Mouse (Mus musculus): ENCODE data around the gene Nfix.

Gene Nfix

DNA sequence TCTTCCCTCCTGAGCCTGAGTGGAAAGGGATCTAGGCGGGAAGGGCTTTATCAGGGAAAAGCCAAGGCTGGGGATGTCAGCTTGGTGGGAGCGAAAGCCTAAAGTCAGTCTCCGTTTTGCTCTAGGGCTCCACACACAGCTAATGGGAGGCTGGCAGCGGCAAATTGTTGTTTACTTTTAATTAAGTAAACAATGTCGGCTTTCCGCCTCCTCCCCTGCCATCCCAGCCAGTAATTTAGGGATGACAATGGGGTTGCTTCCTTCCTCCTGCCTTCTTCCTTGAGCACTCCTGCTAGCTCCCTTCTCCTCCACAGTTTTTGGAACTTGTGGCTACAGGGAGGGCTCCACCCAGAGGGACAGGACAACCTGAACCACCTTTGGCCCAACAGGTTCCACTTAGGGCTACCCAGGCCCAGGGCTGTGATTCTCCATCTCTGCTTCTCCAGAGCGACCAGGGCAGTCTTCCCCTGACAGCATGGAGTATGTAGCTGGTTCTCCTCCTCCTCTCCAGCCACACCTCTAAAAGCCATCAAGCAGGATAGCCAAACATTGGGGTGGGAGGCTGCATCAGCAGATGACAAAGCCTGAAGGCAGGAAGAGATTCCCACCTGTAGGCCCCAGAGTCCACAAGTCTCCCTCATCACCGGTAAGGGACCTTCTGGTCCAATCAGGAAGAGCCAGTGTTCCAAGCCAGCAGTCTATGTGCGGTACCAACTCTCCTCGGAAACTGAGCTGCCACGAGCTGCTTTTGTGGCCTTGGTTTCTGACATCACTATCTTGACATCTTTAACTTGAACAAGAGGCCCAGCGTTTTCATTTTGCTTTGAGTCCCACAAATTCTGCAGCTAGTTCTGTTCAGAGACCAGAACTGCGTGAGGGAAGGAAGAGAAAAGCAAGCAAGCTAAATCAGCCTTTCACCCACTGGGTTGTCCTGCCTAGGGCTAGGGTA lies 59.0 kb downstream of the Nfix start:
- in situ Hi-C loops (cut with MboI; ENCODE audit: low sequenced_read_pairs): no loop called here

DNA sequence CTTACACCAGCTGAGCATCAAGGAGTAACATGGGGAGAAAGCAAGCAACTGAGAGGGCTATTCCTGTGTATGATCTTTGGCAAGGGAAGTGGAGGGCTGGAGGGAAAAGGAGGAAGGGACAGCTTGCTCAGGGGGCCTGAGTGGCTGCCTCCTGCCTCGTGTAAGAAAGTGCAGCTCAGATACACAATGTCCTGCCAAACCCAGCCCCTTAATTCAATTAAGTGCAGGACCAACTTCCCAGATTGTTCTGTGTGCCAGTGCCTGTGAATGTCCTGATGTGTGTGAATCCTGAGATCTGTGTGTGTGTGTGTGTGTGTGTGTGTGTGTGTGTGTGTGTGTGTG lies 60.8 kb downstream of the Nfix start:
- in situ Hi-C loops (cut with MboI; ENCODE audit: low sequenced_read_pairs): no loop called here

DNA sequence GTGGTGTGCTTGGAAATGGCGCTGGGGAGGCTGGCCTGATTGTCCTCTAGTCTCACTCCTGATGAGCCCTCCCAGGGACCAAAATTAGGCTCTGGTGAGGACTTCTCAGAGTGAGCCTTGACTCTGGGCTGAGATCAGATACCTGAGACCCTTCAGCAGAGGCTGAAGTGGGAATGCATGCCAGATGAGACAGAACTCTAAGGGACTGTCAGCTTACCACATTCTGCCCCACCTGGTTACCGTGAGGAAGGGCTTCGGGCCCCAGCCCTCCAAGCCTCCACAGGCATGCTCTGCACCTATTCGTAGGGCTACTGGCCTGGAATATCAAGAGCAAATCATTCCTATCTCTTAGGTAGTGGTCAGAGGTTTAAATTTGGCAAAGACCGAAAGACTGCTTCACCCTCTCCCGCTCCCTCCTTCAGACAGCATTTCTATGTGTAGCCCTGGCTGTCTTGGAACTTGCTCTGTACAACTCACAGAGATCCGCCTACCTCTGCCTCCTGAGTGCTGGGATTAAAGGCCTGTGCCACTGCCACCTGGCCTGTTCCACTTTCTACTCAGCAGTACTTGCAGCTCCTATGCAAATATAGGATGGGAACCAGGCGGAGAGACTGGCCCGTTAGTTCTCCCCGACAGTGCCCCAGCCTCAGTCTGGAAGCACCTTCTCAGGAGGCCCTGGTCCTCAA lies 61.3 kb downstream of the Nfix start:
- in situ Hi-C loops (cut with MboI; ENCODE audit: low sequenced_read_pairs): no loop called here

DNA sequence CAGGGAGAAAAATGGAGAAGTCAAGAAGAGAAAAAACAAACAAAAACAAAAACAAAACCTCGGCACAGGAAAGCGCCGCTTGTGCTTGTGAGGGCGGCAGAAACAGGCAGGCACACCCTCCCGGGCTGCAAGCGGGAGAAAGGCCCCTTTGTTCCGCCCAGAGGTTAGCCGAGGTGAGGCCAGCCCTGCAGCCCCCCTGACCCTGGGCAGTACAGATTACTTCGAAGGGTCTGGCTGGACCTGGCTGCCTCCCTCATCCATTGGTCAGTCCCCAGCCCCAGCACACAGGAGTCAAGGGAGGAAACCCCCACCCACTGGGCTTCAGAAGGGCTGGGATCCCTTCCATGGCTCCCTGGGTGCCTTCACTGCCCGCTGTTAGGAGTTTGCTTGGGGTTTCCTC lies 61.9 kb downstream of the Nfix start:
- in situ Hi-C loops (cut with MboI; ENCODE audit: low sequenced_read_pairs): no loop called here

DNA sequence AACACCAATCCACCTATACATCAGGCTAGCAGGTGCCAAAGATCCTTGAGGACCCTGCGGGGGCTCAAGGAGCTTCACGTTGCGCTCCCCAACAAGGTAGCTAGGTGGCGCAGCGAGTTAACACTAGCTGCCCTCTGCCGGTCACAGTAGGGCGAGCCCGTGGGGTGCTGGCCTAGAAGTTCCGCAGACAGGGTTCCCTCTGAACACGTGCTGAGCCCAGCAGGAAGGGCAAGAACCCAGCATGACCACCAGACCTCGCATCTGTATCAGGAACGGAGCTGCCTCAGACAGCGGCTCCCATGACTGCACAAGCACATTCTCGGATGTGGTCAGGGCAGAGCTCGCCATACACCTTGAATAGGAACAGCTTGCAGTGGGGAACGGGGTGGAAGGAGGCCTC lies 62.5 kb downstream of the Nfix start:
- in situ Hi-C loops (cut with MboI; ENCODE audit: low sequenced_read_pairs): no loop called here

DNA sequence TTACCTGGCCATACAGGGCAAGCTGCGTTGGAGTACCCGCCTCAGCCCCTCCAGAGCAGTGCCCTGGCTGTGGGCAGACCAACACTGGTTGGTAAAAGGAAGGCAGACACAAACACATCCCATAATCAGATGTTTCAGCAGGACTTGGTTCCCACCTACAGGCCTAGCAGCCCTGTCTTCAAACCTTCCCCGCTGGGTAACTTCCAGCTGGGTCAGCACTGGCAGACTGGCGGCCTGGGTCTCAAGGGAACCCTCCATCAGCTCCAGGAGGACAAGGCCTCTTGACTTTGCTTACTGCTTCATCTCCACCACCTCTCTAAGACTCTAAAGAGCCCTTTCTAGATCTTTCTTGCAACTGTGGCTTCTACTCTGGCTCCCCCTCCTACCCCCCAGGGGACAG lies 63.6 kb downstream of the Nfix start:
- in situ Hi-C loops (cut with MboI; ENCODE audit: low sequenced_read_pairs): no loop called here

DNA sequence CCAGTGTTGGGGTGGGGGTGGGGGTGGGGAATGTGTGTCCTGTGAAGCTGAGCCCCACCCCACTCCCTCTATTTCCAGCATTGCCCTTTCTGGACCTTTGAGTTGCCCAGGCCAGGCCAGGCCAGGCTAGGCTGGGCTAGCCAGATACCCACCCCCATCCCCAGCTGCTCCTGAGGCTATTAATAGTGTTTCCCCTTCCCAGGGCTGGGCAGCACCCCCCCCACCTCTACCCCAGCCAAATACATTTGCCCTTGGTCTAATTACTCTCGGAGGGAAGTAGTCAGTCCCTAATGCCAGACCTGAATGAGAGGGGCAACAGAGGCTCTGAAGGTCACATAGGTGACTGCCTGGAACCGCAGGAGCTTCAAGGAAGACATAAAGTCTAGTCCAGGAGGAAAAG lies 64.5 kb downstream of the Nfix start:
- in situ Hi-C loops (cut with MboI; ENCODE audit: low sequenced_read_pairs): no loop called here

DNA sequence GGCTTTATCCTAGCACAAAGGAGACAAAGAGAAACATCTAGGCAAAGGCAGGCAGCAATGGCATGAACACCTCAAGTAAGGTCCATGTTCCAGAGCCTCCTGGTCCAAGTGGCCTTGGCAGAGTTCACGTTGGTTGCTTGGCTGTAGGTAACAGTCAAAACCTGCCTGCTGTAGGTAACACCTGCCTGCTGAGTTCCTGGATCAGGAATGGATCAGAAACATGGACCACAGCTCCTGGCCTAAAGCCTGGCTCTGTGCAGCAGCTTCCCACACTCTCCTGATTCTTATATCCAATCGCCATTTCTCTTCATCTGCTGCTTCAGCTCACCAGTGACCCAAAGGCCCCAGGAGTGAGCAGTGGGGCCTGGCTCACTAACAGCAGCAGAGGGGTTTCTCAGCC lies 65.5 kb downstream of the Nfix start:
- in situ Hi-C loops (cut with MboI; ENCODE audit: low sequenced_read_pairs): no loop called here

DNA sequence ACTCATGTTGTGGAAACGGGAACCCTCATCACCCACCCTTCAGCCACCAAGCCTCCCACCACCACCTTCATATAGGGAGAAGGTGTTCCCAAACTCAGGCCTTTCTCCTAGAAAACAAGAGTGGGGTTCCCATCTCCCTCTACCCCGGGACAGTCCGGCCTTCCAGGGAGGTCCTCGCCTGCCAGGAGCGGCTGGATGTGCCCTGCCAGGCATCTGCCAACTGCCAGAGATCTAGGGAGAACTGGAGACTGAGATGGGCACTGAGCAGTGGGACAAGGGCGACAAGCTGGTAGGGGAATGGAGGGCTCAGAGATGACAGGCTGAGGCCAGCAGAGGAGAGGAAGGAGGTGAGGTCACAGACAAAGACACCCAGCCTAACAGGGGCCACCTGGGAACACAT lies 66.2 kb downstream of the Nfix start:
- in situ Hi-C loops (cut with MboI; ENCODE audit: low sequenced_read_pairs): no loop called here

DNA sequence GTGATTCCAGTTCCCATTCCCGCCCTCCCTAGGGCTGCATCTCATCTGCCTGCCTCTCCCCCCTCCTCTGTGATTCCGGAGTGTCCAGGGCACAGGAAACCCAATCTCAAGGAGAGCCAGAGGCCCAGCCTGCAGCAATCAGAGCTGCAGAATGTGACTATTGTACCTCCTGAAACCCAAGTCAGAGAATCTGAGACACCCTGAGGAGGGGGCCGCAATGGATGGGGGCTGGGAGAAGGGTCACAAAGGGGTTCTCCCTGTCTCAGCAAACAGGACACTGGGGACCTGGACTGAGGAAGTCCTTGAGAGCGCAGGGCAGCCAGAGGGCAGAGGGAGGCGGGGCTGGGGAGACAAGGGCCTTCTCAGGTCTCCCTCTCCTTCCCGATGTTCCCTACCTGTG lies 67.1 kb downstream of the Nfix start:
- in situ Hi-C loops (cut with MboI; ENCODE audit: low sequenced_read_pairs): no loop called here

DNA sequence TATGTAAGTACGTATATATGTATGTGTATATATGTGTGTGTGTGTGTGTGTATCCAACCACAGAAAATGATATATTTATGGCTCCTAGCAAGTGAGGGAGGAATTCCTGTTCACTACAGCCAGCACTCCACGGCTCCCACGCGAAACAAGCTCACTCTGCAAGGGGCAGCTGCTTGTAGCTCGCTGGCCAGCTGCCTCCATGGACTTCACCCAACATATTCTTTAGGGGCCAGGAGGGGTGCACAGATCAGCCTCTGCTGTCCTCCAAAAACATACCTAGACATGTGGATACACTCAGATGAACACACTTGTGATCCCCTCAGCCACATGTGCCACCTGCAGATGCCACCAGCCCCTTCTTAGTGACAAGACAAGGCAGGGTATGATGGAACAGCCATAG lies 67.6 kb downstream of the Nfix start:
- in situ Hi-C loops (cut with MboI; ENCODE audit: low sequenced_read_pairs): no loop called here

DNA sequence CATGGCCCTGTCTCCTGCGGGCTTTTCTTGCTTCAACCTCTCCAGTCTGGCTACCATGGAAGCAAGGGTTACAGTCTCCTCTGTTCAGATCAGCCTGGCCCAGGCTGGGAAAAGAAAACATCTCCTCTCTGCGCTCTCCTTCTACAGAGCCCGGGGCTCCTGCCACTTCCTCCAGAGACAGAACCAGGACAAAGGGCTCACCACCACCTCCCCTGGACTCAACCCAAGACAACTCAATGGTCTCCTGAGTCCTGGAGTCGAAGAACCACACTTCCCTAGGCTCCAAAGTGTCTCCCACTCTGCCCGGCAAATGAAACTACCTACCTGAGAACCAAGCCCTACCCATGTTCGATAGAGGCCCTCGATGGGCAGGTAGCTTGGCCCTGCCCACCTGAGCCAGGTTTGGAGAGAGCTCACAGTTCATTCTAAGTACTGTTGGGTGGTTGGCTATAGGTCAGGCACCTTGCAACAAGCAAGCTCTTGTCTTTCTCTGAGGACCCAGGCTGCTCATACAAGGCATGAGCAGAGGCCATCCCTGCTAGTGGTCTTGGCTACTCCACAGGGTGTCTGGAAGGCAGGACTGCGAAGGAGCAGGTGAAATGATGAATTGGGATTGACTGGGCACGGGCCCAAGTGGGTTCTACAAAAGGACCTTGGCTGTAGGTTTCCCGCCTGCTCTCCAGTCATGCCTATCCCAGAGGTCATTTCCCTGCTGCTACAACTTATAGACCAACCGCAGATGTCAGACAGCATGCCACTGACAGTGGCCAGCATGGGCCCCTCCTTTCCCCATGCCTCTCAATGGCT lies 68.6 kb downstream of the Nfix start:
- in situ Hi-C loops (cut with MboI; ENCODE audit: low sequenced_read_pairs): no loop called here

DNA sequence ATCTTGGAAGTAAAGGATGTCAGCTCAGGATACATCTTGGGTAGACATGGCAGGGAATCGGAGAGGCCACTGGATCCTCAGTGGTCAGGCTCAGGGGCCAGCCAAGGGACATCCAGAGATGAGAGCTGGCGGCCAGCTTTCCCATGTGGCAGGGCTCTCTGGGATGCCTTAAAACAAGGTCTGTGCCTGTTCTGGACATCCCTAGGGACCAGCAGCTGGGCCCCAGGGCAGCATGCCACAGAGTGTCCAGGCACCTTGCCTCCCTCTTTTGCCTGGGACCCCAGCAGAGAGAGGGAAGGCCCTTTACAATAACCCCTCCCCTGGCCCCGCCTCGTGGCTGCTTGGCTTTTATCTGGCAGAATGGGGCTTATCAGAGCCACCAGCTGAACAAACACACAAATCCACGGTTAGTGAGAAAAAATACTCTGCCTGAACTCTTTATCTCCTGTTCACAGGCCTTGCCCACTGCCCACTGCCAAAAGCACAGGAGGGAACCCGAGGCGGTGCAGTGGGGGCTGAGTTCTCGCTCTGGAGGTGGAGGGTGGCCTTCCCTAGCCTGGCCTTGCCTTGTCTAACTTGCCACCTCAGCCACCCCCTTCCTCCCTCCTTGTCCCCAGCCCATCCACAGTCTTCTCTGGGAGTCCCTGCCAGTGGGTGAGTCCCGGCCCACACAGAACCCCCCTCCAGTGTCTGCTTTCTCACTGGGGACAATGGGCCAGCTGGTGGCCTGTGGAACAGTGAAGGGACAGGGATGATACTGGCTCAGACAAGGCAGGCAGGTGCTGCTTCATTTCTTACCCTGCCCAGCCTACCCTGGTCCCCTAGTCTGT lies 69.4 kb downstream of the Nfix start:
- in situ Hi-C loops (cut with MboI; ENCODE audit: low sequenced_read_pairs): no loop called here

DNA sequence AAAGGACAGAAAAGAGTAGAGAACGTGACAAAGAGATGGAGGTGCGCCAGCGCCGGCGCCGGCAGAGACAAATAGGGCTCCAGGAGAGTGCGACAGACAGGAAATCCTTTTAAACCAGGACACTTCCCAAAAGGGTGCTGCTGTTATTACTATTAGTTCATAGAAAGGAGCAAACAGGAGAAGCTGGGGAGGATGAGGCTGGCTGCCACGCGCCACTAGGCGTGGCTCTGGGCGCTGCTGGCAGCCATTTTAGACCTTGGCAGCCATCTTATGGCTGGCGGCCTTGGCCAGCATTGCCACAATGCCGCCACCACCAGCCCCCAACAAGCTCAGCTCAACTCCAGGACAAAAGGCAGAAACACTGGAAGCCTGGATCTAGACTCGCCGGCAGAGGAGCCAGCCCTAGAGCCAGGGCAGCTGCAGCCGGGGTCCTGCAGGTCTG lies 70.2 kb downstream of the Nfix start:
- in situ Hi-C loops (cut with MboI; ENCODE audit: low sequenced_read_pairs): no loop called here

DNA sequence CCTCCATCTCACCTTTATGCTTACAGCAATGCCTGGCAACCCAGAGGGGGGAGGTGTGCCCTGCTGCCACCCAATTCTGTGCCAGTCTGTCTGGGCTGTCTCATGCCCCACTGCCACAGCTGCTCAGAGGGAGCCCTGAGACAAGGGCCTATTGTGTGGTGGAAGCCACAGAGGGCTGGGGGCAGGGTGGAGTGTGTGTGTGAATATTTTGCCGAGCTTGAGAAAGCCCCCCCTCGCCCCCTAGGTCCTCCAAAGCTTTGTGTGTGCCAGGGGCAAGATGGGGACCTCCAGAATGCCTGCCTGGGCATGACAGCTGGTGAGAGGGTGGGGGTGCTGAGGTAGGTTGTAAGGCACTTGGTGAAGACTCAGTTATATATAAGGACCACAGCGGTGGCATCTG lies 71.7 kb downstream of the Nfix start:
- in situ Hi-C loops (cut with MboI; ENCODE audit: low sequenced_read_pairs): no loop called here

DNA sequence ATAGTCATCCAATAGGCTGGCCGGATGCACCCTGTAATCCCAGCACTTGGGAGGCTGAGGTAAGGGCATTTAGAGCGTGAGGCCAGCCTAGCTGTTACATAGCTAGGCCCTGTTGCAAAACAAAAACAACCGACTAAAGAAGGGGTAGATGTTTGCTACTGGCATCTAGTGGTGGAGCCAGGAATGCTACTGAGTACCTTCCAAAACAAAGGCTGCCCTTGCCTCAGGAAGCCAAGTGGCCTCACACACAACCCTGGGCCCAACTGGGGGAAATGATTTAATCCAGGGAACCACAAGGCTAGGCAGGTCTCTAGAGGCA lies 74.2 kb downstream of the Nfix start:
- in situ Hi-C loops (cut with MboI; ENCODE audit: low sequenced_read_pairs): no loop called here

DNA sequence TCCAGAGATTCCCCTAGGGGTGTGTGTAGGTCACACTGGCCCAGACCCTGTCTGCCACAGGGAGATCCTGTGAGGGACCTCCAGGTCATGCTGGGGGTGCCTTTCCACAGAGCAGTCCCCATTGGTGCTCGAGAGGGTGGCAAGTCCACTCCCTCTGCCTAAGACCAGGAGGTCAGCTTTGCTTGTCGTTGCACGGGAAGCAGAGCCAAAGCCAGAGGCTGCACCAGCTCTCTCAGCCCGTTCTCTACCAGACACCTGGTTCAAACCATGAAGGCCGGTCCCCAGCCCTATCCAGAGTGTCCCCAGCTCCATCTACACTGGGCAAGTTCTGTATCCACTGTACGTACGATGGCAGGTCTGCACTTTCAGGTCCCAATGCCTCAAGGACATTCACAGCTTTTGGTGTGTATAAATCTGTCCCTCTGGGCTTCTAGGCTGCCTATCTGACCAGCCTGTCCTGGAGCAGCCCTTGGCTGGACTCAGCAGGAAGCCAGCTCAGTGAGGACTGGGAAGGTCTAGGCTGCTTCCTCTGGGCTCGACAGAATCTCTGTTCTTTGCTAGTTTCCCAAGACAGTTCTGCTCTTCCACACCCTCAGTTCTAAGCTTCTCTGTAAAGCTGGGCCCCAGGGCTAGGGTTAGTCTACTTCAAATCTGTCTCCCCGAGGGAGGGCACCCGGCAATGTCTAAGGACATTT lies 74.8 kb downstream of the Nfix start:
- in situ Hi-C loops (cut with MboI; ENCODE audit: low sequenced_read_pairs): no loop called here

DNA sequence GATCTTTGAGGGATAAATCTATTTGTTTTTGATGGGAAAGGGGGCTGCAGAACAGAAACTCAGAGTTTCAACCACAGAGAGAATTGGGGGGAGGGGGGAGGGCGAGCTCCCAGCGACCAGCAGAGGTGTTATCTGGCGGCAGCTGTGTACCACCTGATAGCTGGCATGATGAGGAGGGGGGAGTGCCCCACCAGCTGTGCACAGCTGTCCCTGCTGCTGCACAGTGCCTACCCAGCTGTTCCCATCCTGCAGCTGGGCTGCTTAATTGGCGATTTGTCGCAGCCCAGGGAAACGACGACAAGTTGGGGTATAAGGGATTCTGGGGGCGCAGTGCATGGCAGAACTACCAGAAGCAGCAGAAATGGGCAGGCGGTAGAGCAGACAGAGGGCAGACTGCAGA lies 75.5 kb downstream of the Nfix start:
- in situ Hi-C loops (cut with MboI; ENCODE audit: low sequenced_read_pairs): no loop called here

DNA sequence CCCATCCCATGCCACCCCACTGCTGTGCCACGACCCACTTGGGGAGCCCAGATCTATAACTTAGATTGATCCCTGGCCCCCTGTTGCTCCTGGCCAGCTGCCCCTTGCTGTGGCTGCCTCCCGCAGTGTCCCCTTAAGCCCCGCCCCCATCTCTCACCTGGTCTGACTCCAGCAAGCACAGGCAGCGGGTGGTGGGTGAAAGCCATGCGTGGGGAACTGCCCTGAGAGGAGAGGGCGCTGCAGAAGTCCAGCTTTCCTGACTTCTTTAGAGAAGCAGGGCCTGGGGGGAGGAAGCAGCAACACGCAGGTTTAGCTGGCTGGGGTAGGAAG lies 76.6 kb downstream of the Nfix start:
- in situ Hi-C loops (cut with MboI; ENCODE audit: low sequenced_read_pairs): no loop called here

DNA sequence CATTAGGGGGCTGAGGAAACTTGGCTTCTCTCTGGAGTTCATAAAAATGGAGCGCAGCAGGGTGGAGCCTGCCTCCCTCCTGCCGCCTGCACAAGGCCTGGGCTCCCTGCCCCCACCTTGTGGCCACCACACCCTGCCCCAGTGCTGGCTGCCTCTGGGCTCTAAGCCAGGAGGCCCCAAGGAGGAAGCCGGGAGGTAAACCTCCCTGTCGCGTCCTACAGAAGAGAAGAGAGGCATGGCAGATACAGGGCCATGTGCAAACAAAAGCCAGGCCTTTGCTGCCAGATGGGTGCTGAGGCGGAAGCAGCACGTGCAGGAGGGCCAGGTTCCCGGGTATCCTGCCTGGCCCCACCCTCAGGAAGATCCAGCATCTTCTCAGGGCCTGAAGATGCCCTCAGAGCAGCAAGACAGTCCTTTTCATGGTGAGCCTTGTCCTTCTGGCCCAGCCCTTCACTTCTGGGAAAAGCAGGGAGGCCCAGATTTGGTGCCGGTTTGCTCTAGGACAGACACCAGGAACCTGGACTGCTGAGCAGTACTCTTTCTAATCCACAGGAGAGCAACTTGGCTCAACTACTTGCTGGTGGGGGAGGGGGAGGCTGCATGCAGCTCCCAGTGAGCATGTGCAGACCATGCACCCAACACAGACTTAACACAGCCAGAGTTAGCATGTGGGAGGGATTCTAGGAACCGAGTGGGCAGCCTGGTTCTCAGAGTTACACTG lies 77.1 kb downstream of the Nfix start, which contains the start of gene G430095P16Rik:
TSS of gene G430095P16Rik (plus strand) at position 158 of the 721 bp plus-strand sequence.
- in situ Hi-C loops (cut with MboI; ENCODE audit: low sequenced_read_pairs): no loop called here

All from CH12F3 (cell line).